Mouse (Mus musculus): ENCODE measurements around the gene Vamp8. TPM values are rescaled to one million over a fixed set of nuclear protein-coding genes. Genes with fewer than 3 reads are reported as not detected.

Gene Vamp8
- polyA plus RNA-seq, 1 experiment from 2014 or later = 344 TPM

DNA sequence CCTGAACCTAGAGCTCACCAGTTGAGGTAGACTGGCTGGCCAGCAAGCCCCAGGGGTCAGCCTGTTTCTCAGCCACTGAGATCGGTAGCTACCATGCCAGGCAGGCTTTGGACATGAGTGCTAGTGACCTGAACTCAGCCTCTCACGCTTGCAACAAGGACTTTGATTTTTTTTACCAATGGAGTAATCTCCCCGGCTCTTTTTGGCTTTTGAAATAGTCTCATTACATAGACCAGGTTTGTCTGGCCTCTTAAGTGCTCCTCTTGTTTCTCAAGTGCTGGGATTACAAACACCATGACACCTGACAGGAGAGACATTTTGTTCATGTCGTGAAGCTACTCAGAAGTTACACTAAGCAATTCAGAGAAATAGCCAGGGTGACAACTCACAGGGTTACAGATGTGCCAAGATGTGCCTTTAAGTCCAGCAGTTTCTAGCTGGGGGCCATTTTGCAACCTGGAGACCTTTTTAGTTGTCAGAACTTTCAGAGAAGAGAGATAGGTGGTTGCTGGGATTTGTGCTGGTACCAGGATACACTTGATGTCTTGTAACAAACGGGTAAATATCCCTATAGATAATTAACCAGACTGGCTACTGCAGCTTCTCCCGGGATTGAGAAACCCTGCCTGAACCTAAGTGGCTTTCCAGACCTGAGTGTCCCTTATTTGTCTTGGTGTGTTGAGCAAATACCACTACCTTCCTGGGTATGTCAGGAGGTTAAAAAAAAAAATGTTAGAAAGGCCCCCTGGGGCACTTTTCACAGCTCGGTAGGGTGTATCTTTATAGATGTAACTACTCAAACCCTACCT, 25.7 kb upstream of the Vamp8 start:
- WGBS (ENCODE audit: missing documents) = 94% methylated on average over 7 of the region's 7 CpGs
- H3K36me3 ChIP-seq (ENCODE audit: inconsistent target) = peaks cover 20% of the 10 kb centered on the region; the same call in 1 of the 2 replicates
- no peak overlapping the region for H3K4me3 ChIP-seq (ENCODE audit: inconsistent target)
- peaks cover 11% of the 10 kb centered on the region; the same call in 1 of the 2 replicates for H3K79me2 ChIP-seq (ENCODE audit: inconsistent target)
- H3K27ac ChIP-seq = no peak overlapping the region

DNA sequence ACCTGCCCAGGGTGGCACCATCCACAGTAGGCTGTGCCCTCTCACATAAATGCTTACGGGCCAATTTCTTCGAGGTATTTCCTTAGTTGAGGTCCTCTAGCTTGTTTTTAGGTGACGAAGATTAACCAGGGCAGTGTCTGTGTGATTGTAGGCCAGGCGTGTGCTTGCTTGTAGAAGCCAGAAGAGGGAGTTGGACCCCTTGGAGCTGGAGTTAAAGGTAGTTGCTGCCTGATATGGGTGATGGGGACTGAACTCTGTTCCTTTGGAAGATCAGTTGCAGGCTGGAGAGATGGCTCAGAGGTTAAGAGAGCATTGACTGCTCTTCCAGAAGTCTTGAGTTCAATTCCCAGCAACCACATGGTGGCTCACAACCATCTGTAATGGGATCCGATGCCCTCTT, 24.7 kb upstream of the Vamp8 start:
- 79% methylated on average over 5 of the region's 5 CpGs for WGBS (ENCODE audit: missing documents)
- Histone ChIP-seq H3K27ac (no peak overlapping the region), H3K36me3 (ENCODE audit: inconsistent target) (peaks cover 20% of the 10 kb centered on the region; the same call in 1 of the 2 replicates), H3K4me3 (ENCODE audit: inconsistent target) (peak overlapping the region; percentile 90; the same call in 1 of the 2 replicates), H3K79me2 (ENCODE audit: inconsistent target) (peaks cover 11% of the 10 kb centered on the region; the same call in 1 of the 2 replicates)

DNA sequence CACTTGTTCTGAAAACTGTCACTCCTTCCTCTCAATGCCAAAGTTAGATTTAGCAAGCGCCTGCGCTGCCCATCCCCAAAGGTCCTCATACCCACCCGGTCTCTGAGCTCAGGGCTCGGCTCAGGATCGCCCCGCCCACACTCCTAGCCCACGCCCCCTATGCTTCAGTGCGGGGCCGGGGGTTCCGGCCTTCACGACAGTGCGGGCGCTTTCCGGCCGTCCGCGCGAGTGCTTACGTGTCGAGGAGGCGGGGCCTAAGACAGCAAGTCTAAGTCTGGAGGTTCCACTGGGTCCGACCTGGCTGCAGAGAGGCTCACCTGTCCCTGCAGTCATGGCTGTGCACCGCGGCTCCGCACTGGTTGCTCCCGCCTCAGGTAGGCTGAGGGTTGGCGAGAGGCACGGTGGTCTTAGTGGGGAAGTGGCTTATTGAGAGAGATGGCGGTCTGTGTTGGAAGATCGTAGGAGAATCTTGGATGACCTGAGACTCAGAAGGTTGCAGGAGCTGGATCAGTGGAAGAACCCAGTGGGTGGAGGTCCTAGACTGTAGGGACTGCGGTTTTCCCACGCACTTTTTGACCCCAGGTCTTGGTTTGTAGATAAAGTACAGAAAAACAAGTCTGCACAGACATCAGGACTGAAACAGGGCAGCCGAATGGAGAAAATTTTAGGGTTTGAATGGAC, 23.7 kb upstream of the Vamp8 start, which contains the start of gene Ggcx:
Gene Ggcx, plus strand, starts transcription at position 233 of the 681 bp plus-strand sequence.
- peaks cover 18% of the 10 kb centered on the region; the same call in 1 of the 2 replicates for H3K36me3 ChIP-seq (ENCODE audit: inconsistent target)
- peak within 1 kb of the TSS; percentile 42 for H3K27ac ChIP-seq

DNA sequence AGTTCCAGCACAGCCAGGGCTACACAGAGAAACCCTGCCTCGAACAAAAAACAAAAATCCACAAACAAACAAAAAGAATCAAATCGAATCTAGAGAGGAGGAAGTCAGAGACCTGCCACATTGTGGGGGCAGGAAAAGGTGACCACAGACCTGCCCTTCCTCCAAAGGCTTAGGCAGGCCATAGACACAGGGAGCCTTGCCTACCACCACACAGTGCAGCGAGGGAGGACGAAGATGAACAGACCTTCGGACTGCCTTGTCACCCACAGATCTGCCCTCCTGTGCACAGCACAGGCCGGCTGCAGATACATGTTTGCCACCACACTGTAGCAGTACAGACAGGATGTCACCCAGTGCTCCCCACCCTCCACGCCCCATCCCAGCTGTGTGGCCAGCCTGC, 20.0 kb upstream of the Vamp8 start:
- 18% methylated on average over 7 of the region's 7 CpGs for WGBS (ENCODE audit: missing documents)
- no peak overlapping the region for H3K4me3 ChIP-seq (ENCODE audit: inconsistent target)
- peaks cover 11% of the 10 kb centered on the region; the same call in 1 of the 2 replicates for H3K79me2 ChIP-seq (ENCODE audit: inconsistent target)
- no peaks in the 10 kb centered on the region for H3K36me3 ChIP-seq (ENCODE audit: inconsistent target)
- no peak overlapping the region for H3K27ac ChIP-seq

More for the DNA sequence above, 23.7 kb upstream of the Vamp8 start, which contains the start of gene Ggcx:
- whole genome bisulfite sequencing (ENCODE audit: missing documents) = 2% methylated on average over 32 of the region's 33 CpGs
- Histone ChIP-seq H3K79me2 (ENCODE audit: inconsistent target) (peaks cover 11% of the 10 kb centered on the region; the same call in 1 of the 2 replicates), H3K4me3 (ENCODE audit: inconsistent target) (peak within 1 kb of the TSS; percentile 90)

DNA sequence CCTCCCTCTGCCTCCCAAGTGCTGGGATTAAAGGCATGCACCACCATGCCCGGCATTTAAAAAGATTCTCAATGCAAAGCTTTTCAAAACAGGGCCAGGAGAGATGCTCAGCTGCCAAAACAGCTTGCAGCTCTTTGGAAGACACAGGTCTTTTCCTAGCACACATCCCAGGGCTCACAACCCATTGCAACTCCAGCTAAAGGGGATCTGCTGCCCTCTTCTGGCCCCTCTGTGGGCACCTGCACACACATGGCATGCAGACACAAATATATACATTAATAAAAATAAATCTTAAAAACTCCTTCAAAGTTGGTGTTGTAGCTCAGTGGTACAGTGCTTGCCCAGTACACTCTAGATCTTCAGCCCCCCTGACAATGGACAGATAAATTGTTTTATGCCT, 19.5 kb upstream of the Vamp8 start:
- WGBS (ENCODE audit: missing documents) = 50% methylated on average over 1 of the region's 1 CpGs

DNA sequence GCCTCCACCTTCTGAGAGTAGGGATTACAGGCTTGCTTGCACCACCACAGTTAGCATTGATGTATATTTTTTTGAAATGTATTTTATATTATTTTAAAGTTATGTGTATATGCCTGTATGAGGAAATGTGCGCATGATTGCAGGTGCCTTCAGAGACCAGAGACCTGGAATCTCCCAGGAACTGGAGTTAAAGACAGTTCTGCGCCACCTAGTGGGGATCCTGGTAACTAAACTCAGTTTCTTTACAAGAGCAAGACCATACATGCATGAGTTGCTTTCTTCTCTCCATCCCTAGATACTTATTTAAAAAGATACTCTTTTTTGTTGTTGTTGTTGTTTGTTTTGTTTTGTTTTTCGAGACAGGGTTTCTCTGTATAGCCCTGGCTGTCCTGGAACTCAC, 19.1 kb upstream of the Vamp8 start:
- Histone ChIP-seq H3K27ac (no peak overlapping the region), H3K36me3 (ENCODE audit: inconsistent target) (no peaks in the 10 kb centered on the region), H3K4me3 (ENCODE audit: inconsistent target) (no peak overlapping the region), H3K79me2 (ENCODE audit: inconsistent target) (peaks cover 4% of the 10 kb centered on the region; the same call in 1 of the 2 replicates)
- WGBS (ENCODE audit: missing documents) = 40% methylated on average over 3 of the region's 3 CpGs

More for the DNA sequence above, 19.5 kb upstream of the Vamp8 start:
- no peak overlapping the region for H3K27ac ChIP-seq
- no peaks in the 10 kb centered on the region for H3K36me3 ChIP-seq (ENCODE audit: inconsistent target)
- H3K4me3 ChIP-seq (ENCODE audit: inconsistent target) = no peak overlapping the region
- H3K79me2 ChIP-seq (ENCODE audit: inconsistent target) = peaks cover 8% of the 10 kb centered on the region; the same call in 1 of the 2 replicates

DNA sequence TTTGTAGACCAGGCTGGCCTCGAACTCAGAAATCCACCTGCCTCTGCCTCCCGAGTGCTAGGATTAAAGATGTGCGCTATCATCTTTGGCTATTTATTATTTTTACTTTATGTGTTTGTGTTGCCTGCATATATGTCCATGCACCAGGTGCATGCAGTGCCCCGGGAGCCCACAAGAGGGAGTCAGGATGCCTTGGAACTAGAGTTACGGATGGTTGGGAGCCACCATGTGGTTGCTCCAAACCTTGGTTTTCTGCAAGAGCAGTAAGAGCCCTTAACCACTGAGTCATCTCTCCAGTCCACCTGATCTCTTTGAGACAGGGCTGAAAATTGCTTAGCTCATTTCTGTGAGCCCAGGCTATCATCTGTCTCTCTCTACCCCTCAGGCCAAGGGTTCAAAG, 16.6 kb upstream of the Vamp8 start:
- Histone ChIP-seq H3K4me3 (ENCODE audit: inconsistent target) (no peak overlapping the region), H3K36me3 (ENCODE audit: inconsistent target) (no peaks in the 10 kb centered on the region), H3K27ac (no peak overlapping the region), H3K79me2 (ENCODE audit: inconsistent target) (no peaks in the 10 kb centered on the region)
- WGBS (ENCODE audit: missing documents) = 0% methylated on average over 4 of the region's 5 CpGs

DNA sequence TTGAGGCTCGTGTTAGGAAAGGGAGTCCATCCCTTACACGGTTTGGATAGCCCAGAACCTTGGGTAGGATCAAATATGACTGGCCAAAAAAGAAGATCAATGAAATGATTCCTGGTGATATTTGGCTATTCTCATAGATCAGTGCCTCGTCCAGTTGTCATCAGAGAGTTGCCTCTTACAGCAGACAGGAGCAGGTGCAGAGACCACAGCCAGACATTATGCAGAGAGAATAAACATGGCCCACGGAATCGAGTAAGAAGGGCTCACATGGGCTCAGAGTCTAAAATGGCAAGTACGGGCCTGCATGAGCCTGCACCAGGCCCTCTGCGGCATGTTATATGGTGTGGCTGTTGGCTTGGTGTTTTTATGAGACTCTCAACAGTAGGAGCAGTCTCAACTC, 14.9 kb upstream of the Vamp8 start:
- H3K79me2 ChIP-seq (ENCODE audit: inconsistent target) = no peaks in the 10 kb centered on the region
- no peaks in the 10 kb centered on the region for H3K36me3 ChIP-seq (ENCODE audit: inconsistent target)
- WGBS (ENCODE audit: missing documents) = 98% methylated on average over 7 of the region's 7 CpGs
- no peak overlapping the region for H3K4me3 ChIP-seq (ENCODE audit: inconsistent target)
- H3K27ac ChIP-seq = no peak overlapping the region

DNA sequence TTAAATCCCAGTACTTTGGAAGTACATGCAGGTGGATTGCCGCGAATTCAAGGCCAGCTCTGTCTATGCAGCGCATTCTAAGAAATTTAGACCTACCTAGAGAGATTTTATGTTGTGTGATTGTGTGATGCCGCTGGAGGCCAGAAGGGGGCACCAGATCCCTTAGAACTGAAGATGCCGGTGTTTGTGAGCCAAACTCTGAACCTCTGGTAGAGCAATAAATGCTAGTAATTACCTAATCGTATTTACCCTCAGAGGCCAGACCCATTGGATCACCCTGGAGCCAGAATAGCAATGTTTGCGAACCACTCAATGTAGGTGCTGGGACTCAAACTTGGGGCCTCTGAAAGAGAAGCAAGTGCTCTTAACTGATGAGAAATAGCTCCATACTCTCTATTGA, 11.4 kb upstream of the Vamp8 start:
- 19% methylated on average over 7 of the region's 7 CpGs for WGBS (ENCODE audit: missing documents)
- H3K79me2 ChIP-seq (ENCODE audit: inconsistent target) = no peaks in the 10 kb centered on the region
- no peaks in the 10 kb centered on the region for H3K36me3 ChIP-seq (ENCODE audit: inconsistent target)
- H3K27ac ChIP-seq = no peak overlapping the region
- H3K4me3 ChIP-seq (ENCODE audit: inconsistent target) = no peak overlapping the region

DNA sequence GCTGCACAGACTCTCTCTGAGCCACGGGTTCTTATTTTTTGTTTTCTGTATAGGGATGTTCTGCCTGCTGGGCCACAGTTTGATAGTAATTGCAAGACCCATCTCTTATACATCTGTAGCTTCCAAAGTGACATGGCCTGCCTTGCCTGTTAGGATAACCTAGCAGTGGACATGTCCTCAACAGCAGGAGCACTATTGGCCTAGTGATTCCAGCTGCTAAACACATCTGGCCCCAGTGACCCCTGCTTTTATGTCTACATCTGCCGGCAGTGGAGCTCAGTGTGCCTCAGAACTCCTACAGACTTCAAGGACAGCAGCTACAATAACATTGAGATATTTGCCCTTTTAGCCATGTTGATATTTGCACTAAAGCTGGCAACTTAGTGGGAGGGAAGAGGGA, 9.5 kb upstream of the Vamp8 start:
- Histone ChIP-seq H3K4me3 (ENCODE audit: inconsistent target) (no peak overlapping the region), H3K79me2 (ENCODE audit: inconsistent target) (no peaks in the 10 kb centered on the region), H3K27ac (no peak overlapping the region), H3K36me3 (ENCODE audit: inconsistent target) (no peaks in the 10 kb centered on the region)
- 89% methylated on average over 2 of the region's 2 CpGs for WGBS (ENCODE audit: missing documents)

DNA sequence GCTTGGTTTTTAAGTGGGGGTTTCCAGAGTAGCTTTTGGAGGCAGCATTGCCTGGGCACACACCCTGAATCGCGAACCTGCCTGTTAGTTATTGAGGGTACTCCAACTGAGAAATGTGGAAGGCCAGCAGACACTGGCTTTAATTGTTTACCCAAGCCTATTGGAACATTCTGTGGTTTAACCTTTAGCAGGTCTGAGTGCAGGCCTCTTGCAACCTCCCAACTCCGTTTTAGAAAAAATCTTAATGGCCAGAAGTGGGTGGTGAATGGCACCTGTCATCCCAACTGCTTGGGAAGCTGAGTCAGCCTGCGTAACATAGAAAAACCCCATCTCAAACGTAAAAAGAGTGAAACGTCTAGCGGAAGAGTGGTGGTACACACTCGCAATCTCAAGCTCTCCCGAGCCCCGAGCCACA, 6.3 kb upstream of the Vamp8 start:
- 91% methylated on average over 7 of the region's 10 CpGs for WGBS (ENCODE audit: missing documents)
- H3K36me3 ChIP-seq (ENCODE audit: inconsistent target) = no peaks in the 10 kb centered on the region
- no peak overlapping the region for H3K27ac ChIP-seq

DNA sequence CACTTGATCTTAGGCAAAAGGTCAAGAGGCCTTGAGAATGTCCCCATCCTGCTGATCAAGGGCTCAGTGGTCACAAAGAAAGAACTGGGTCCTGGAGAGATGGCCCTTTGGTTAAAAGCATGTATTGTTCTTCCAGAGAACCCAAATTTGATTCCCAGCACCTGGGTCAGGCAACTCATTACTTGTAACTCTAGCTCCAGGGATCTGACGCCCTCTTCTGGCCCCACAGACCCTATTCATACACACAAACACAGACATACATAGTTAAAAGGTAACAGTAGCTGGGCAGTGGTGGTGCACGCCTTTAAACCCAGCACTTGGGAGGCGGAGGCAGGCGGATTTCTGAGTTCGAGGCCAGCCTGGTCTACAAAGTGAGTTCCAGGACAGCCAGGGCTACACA, 1.8 kb upstream of the Vamp8 start:
- Histone ChIP-seq H3K4me3 (ENCODE audit: inconsistent target) (no peak overlapping the region), H3K36me3 (ENCODE audit: inconsistent target) (peaks cover 16% of the 10 kb centered on the region), H3K27ac (no peak overlapping the region), H3K79me2 (ENCODE audit: inconsistent target) (peaks cover 36% of the 10 kb centered on the region)
- 98% methylated on average over 4 of the region's 5 CpGs for WGBS (ENCODE audit: missing documents)

More for the DNA sequence above, 6.3 kb upstream of the Vamp8 start:
- H3K79me2 ChIP-seq (ENCODE audit: inconsistent target) = no peaks in the 10 kb centered on the region
- no peak overlapping the region for H3K4me3 ChIP-seq (ENCODE audit: inconsistent target)

DNA sequence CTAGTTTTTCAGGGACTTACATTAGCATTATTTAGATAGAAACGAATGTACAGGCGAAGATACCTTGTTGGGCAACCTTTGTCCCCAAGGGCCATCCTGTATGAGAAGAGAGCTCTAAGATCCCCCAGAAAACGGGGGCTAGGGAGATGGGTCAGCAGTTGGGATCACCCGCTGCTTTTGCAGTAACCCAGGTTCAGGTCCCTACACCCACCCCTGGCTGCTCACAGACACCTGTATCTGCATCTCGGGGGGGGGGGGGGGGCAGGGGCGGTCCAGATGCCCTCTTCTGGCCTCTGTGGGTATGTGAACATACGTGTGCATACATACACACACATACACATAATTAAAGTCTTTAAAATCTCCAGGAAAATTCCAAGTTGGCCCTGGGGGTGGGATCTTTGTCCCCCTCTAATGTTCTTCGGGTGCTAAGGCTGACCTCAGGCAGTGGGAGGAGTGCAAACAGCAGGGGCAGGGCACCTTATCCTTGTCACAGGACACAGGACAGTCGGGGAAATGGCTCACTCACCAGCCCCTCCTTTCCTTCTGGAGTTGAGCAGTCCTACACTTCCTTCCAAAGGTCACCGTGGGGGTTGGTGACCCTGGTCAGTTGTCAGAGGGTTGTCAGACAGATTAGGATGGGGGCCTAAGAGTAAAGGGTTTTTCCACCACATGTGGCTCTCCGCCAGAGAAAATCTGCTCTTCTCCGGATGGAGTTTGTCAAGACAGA, 455 bp upstream of the Vamp8 start:
- Histone ChIP-seq H3K27ac (peak overlapping the region; percentile 96), H3K79me2 (ENCODE audit: inconsistent target) (peaks cover 37% of the 10 kb centered on the region), H3K4me3 (ENCODE audit: inconsistent target) (peak overlapping the region; percentile 88), H3K36me3 (ENCODE audit: inconsistent target) (peaks cover 26% of the 10 kb centered on the region)
- 38% methylated on average over 11 of the region's 12 CpGs for WGBS (ENCODE audit: missing documents)

DNA sequence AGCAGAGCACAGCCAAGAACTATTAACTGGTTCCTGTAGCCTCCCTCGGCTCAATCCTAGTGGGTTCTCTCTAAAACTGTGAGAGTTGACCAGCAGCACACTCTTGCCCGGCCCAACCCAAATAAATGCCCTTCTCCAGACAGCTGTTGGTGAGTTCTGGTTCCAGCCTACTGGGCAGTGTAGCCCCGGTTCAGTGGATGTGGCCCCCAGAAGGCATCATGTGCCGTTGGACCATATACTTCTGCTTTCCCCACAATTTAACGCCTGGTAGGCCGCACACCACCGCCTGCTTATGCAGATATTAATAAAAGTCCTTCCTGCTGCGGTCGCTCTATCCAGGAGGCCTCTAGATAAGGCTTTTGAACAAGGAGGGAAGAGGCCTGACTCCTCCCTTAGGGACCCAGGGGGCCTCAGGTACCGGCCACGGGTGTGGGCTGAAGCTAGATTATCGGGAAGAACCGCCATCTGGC, 997 bp downstream of the Vamp8 start:
- Histone ChIP-seq H3K36me3 (ENCODE audit: inconsistent target) (peaks cover 41% of the 10 kb centered on the region), H3K27ac (peak overlapping the region; percentile 96), H3K4me3 (ENCODE audit: inconsistent target) (peak overlapping the region; percentile 88), H3K79me2 (ENCODE audit: inconsistent target) (peaks cover 37% of the 10 kb centered on the region)
- 2% methylated on average over 13 of the region's 13 CpGs for WGBS (ENCODE audit: missing documents)

Data from macrophage (primary cell).